Mouse (Mus musculus): Measurements from ENCODE around the gene Pde5a.

DNA sequence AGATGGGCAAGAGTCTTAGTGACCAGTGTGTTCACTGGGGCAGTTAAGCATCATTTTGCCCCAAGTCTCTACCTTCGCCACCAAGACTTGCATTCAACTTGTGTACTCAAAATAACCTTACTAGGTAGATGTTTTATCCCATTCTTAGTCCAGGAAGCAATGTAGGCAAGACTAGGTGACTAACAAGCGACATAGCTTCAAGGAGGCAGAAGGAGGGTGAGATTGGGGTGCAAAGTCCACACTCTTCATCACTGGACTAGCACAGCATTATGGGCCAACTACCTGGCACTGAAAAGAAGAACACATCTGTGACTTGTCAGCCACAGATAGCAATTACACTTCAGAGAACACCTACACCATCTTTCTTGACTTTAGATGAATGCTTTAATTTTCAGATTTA is 148.1 kb downstream of the Pde5a start:
- TF ChIP-seq CTCF (IDR thresholded peaks at IDR 0.05) (no peak), POLR2A (IDR thresholded peaks at IDR 0.05; ENCODE audit: insufficient read depth, low read depth, low read length) (no peak), EP300 (IDR thresholded peaks at IDR 0.05; ENCODE audit: insufficient read depth, low read depth, low read length) (no peak)

Data from heart, adult 2 months (tissue).